Mouse (Mus musculus): ENCODE measurements at regions not wholly inside any gene's neighbourhood (a gene's known extent, or its start where the extent isn't known, plus 50 kb on each side); places are given as distances from the start of the nearest gene placed in this dataset.
A peak's percentile ranks its signal among the peaks of the same experiment; 100 is the strongest.
"Not testable (repeated sequence)": the region's sequence is repeated elsewhere in the genome, so short reads cannot be mapped to it uniquely, and the experiment has no call there.

DNA sequence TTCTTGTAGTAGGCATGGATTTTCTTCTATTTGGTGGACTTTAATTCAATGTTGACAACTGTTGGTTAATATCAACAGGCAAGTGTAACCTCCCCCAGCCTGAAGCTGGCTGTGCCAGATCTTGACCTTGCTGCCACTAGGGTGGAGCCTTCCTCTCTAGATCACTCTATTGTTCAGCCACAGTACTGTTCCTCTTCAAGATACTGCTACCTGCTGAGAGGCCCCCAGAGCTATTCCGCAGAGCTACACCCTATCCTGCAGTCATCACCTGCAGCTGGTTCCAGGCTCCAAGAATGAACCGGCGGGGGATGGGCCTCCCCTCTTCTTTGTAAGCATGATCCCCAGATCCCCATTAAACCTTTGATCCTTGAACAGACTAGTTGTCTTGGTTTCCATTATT is 895.0 kb downstream of the Crisp4 start:
- H3K36me3 ChIP-seq (replicated peaks; ENCODE audit: control insufficient read depth, insufficient read depth) = no peaks in the 10 kb centered on the region
- H3K9ac ChIP-seq = no peak overlapping the region
- no peak overlapping the region for H3K4me2 ChIP-seq (replicated peaks)
- H3K27ac ChIP-seq = no peak overlapping the region
- no peaks in the 10 kb centered on the region for H3K9me3 ChIP-seq (ENCODE audit: control insufficient read depth, low read length)
- ATAC-seq (ENCODE audit: low FRiP score) (no peak), DNase-seq (ENCODE audit: low spot score) (no peak)
- no peaks in the 10 kb centered on the region for H3K27me3 ChIP-seq (ENCODE audit: control insufficient read depth, insufficient read depth, low read length)
- no peaks in the 10 kb centered on the region for H3K4me1 ChIP-seq (replicated peaks; ENCODE audit: control insufficient read depth, insufficient read depth, low read length)
- H3K4me3 ChIP-seq (replicated peaks; ENCODE audit: low read length) = no peak overlapping the region
- WGBS = 52% methylated on average over 3 of the region's 3 CpGs

DNA sequence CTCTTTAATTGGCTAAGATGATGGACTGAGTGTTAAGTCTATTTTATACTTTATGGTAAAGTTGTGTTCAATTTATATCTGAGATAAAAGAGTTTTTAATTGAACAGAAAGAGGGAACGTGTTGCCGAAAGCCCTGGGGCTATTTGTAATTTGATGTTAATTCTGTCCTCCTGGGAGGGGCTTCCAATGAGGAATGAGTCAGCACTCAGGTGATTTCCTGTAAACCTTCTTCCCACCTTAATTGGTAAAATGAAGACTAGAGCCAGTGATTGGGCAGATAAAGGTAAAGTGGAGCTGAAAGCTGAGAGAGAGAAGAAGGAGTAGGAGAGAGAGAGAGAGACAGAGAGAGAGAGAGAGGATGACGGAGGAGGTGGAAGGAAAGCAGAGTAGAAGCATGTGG is 901.5 kb downstream of the Crisp4 start:
- 82% methylated on average over 3 of the region's 3 CpGs for WGBS
- DNase-seq (ENCODE audit: low spot score) (no peak), ATAC-seq (ENCODE audit: low FRiP score) (no peak)
- no peaks in the 10 kb centered on the region for H3K4me1 ChIP-seq (replicated peaks; ENCODE audit: control insufficient read depth, insufficient read depth, low read length)
- no peak overlapping the region for H3K9ac ChIP-seq
- no peak overlapping the region for H3K4me2 ChIP-seq (replicated peaks)
- no peaks in the 10 kb centered on the region for H3K27me3 ChIP-seq (ENCODE audit: control insufficient read depth, insufficient read depth, low read length)
- no peak overlapping the region for H3K27ac ChIP-seq
- no peaks in the 10 kb centered on the region for H3K9me3 ChIP-seq (ENCODE audit: control insufficient read depth, low read length)
- H3K36me3 ChIP-seq (replicated peaks; ENCODE audit: control insufficient read depth, insufficient read depth) = no peaks in the 10 kb centered on the region
- H3K4me3 ChIP-seq (replicated peaks; ENCODE audit: low read length) = no peak overlapping the region

DNA sequence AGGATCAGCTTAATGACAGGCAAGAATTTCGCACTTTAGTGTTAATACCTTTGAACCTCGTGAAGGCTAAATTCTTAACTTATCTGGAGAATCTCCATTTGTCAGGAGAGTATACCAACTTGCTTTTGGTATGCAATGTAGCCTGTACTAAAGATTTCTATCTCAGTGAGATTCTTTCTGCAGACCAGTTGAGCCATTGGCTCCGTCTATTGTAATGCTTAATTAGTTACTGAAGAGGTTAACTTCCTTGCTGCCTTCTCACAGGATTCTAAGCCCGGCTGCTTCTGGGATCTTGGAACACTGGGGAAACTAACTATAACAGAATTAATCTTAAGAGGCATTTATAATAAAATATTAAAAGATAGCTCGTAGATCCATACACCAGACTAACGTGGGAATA is 905.4 kb downstream of the Crisp4 start:
- not testable (repeated sequence) for H3K27ac ChIP-seq; H3K4me1 ChIP-seq (replicated peaks; ENCODE audit: control insufficient read depth, insufficient read depth, low read length); H3K9me3 ChIP-seq (ENCODE audit: control insufficient read depth, low read length); H3K4me2 ChIP-seq (replicated peaks); H3K36me3 ChIP-seq (replicated peaks; ENCODE audit: control insufficient read depth, insufficient read depth); ATAC-seq (ENCODE audit: low FRiP score); H3K9ac ChIP-seq; H3K4me3 ChIP-seq (replicated peaks; ENCODE audit: low read length); H3K27me3 ChIP-seq (ENCODE audit: control insufficient read depth, insufficient read depth, low read length)
- peak; percentile 7 for DNase-seq (ENCODE audit: low spot score)
- 82% methylated on average over 6 of the region's 6 CpGs for WGBS

Data from hindbrain, embryonic 14.5 days (tissue).